Mouse (Mus musculus): ENCODE data around the gene Kctd14.

DNA sequence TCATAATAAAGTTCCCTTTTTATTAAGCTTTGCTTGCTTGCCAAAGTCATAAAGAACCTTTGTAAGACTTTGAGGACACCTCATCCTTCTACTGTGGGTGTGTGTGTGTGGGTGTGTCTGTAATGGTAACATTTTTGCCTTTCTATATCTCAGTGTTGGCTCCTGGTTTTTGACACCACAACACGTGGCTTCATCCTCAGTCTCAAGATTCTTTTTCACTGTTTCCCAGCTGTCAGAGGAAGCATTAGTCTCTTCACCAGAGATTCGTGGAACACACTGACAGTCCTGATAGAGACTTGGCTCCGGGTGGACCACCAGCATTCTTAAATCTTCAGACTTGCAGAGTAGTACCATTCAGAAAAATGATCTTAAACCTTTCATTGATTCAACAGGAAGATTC, 29.2 kb downstream of the Kctd14 start:
- no peak for TF ChIP-seq CTCF (IDR thresholded peaks at IDR 0.05; ENCODE audit: insufficient read depth, low read depth, low read length)
- no peak for TF ChIP-seq POLR2A (IDR thresholded peaks at IDR 0.05; ENCODE audit: insufficient read depth, low read depth, low read length)
